Mouse (Mus musculus): Measurements from ENCODE around the gene Vmn1r20. TPM values are rescaled to one million over a fixed set of nuclear protein-coding genes. Genes with fewer than 3 reads are reported as not detected.
"Not testable (repeated sequence)": the region's sequence is repeated elsewhere in the genome, so short reads cannot be mapped to it uniquely, and the experiment has no call there.

Gene Vmn1r20
- polyA plus RNA-seq (2016; fragmentation: Nextera tagmentation; extraction: Ambion mirVana): not detected in 2 replicates

GRCm38 (mm10) chr6:57428630-57429029, at the start of gene Vmn1r20:
Gene Vmn1r20 (plus strand): TSS chr6:57428930.
- no peaks in the 10 kb centered on the region for H3K36me3 ChIP-seq
- H3K9me3 ChIP-seq (replicated peaks): no peaks in the 10 kb centered on the region
- H3K4me1 ChIP-seq: no peaks in the 10 kb centered on the region
- no peak within 1 kb of the TSS for H3K27ac ChIP-seq
- H3K4me2 ChIP-seq: no peak within 1 kb of the TSS
- 33% methylated on average over 1 of the region's 1 CpGs for WGBS (ENCODE audit: insufficient replicate concordance)
- no peak for ATAC-seq
- no peak within 1 kb of the TSS for H3K4me3 ChIP-seq
- no peaks in the 10 kb centered on the region for H3K27me3 ChIP-seq (replicated peaks)
- no peak within 1 kb of the TSS for H3K9ac ChIP-seq

GRCm38 (mm10) chr6:57395683-57396082, 33.0 kb upstream of the Vmn1r20 start, which contains the start of gene Vmn1r18:
Gene Vmn1r18 (minus strand): TSS chr6:57395783.
- ATAC-seq: no peak
- Histone ChIP-seq H3K4me1 (no peaks in the 10 kb centered on the region), H3K4me3 (no peak within 1 kb of the TSS), H3K27me3 (replicated peaks) (no peaks in the 10 kb centered on the region), H3K9ac (no peak within 1 kb of the TSS), H3K27ac (no peak within 1 kb of the TSS), H3K9me3 (replicated peaks) (no peaks in the 10 kb centered on the region), H3K4me2 (no peak within 1 kb of the TSS), H3K36me3 (no peaks in the 10 kb centered on the region)

GRCm38 (mm10) chr6:57403480-57403879, 25.2 kb upstream of the Vmn1r20 start, which contains the start of gene Vmn1r19:
Gene Vmn1r19 (plus strand): TSS chr6:57403780.
- WGBS (ENCODE audit: insufficient replicate concordance): 38% methylated on average over 3 of the region's 3 CpGs
- H3K9ac ChIP-seq; H3K27ac ChIP-seq; H3K27me3 ChIP-seq (replicated peaks); H3K9me3 ChIP-seq (replicated peaks); H3K4me1 ChIP-seq; H3K36me3 ChIP-seq; ATAC-seq; H3K4me2 ChIP-seq; H3K4me3 ChIP-seq: not testable (repeated sequence)

- 63% methylated on average over 1 of the region's 1 CpGs for WGBS (ENCODE audit: insufficient replicate concordance)
- no peaks in the 10 kb centered on the region for H3K36me3 ChIP-seq
- H3K4me1 ChIP-seq: no peaks in the 10 kb centered on the region
- H3K4me2 ChIP-seq: no peak overlapping the region
- H3K27me3 ChIP-seq (replicated peaks): no peaks in the 10 kb centered on the region
- H3K4me3 ChIP-seq: no peak overlapping the region
- no peak overlapping the region for H3K9ac ChIP-seq
- no peak for ATAC-seq
- no peak overlapping the region for H3K27ac ChIP-seq
- no peaks in the 10 kb centered on the region for H3K9me3 ChIP-seq (replicated peaks)
These were observed 2.5 kb downstream of the Vmn1r20 start for GRCm38 (mm10) chr6:57431196-57431595.

GRCm38 (mm10) chr6:57468161-57468560, 39.4 kb downstream of the Vmn1r20 start:
- H3K4me1 ChIP-seq; ATAC-seq; H3K27ac ChIP-seq; H3K9me3 ChIP-seq (replicated peaks); H3K9ac ChIP-seq; H3K27me3 ChIP-seq (replicated peaks); H3K4me3 ChIP-seq; H3K36me3 ChIP-seq; H3K4me2 ChIP-seq: not testable (repeated sequence)
- WGBS (ENCODE audit: insufficient replicate concordance): 23% methylated on average over 3 of the region's 3 CpGs

Other genes starting within 250 kb of the Vmn1r20 start
- not detected in 2 replicates for gene Vmn1r13, start 225.6 kb upstream of the Vmn1r20 start, polyA plus RNA-seq (2016; fragmentation: Nextera tagmentation; extraction: Ambion mirVana)
- not detected in 2 replicates for gene Vmn1r14, start 197.2 kb upstream of the Vmn1r20 start, polyA plus RNA-seq (2016; fragmentation: Nextera tagmentation; extraction: Ambion mirVana)
- not detected in 2 replicates for gene Vmn1r15, start 171.0 kb upstream of the Vmn1r20 start, polyA plus RNA-seq (2016; fragmentation: Nextera tagmentation; extraction: Ambion mirVana)
- not detected in 2 replicates for gene Vmn1r16, start 99.4 kb upstream of the Vmn1r20 start, polyA plus RNA-seq (2016; fragmentation: Nextera tagmentation; extraction: Ambion mirVana)
- gene Vmn1r17, start 65.2 kb upstream of the Vmn1r20 start, polyA plus RNA-seq (2016; fragmentation: Nextera tagmentation; extraction: Ambion mirVana): not detected in 2 replicates
- not detected in 2 replicates for gene Vmn1r18, start 33.1 kb upstream of the Vmn1r20 start, polyA plus RNA-seq (2016; fragmentation: Nextera tagmentation; extraction: Ambion mirVana)
- not detected in 2 replicates for gene Vmn1r19, start 25.1 kb upstream of the Vmn1r20 start, polyA plus RNA-seq (2016; fragmentation: Nextera tagmentation; extraction: Ambion mirVana)
- 2.2 and 2.9 TPM in 2 replicates for gene Ppm1k, start 106.5 kb downstream of the Vmn1r20 start, polyA plus RNA-seq (2016; fragmentation: Nextera tagmentation; extraction: Ambion mirVana)
- gene Herc6, start 152.1 kb downstream of the Vmn1r20 start, polyA plus RNA-seq (2016; fragmentation: Nextera tagmentation; extraction: Ambion mirVana): 2.9 and 3.8 TPM in 2 replicates

Data from liver, embryonic 12.5 days (tissue).